Mouse (Mus musculus) 3134 (cell line): ENCODE measurements around the gene Fam20b.

Experiments
- DNase-seq: peaks from one replicate; pipeline ENCODE4 v3.0.0-alpha.2; 2011; ENCODE audit warnings: low spot score; ENCODE audit not compliant: insufficient read length; ENCODE audit errors: extremely low read depth

Fam20b gene

GRCm38 (mm10) chr1:156718950-156719805, at the start of gene Fam20b:
Gene Fam20b, minus strand, starts transcription at chr1:156719086.
- peak; percentile 94 for DNase-seq

DNA sequence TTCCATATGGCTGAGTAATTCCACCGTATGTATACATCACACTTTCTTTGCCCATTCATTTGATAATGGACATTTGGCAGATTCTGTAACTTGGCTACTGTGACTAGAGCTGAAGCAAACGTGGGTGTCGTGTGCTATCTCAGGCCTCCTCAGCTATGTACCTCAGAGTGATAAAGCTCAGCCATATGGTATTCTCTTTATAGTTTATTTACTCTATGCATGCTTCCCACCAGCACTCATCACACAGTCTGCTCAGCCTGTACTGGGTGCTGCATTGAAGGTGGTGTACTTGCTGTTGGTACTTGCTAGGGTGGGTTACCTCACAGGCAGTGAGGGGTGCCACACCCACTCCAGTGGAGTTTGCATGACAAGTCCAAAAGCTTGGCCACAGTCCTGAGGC, 46.4 kb upstream of the Fam20b start:
- no peak for DNase-seq

DNA sequence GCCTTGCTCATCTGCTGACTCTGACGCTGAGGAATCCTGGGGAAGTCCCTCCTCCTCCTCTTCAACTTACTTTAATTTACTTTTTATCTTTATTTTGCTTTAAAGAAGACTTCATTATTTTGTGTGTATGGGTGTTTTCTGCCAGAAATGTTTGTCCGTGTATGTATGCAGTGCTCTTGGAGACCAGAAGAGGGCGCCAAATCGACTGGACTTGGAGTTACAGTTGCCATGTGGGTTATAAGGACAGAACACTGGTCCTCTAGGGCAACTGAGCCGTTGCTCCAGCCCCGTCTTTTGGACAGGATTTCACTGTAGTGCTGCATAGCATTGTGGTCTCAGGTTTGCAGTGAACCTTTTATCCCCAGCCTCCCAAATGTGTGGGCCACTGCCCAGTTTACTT, 45.7 kb upstream of the Fam20b start:
- DNase-seq: no peak

DNA sequence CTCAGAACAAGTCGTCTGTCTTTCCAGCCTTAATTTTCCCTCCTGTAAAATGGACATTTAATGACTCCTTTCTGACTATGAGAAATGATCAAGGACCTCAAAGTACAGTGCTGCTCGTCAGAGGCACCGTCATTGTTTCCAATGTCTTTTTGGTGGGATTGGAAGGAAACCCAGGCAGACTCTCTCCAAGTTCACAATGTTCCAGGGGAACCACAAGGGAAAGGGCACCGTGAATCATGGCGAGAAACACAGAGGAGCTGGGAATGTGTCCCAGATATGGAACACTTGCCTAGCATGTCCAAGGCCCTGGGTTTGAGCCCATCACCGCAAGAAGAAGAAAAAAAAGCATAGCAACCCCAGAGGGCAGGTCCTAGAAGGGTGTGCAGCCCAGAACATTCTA, 44.4 kb upstream of the Fam20b start:
- no peak for DNase-seq

GRCm38 (mm10) chr1:156761430-156761801, 42.5 kb upstream of the Fam20b start:
- DNase-seq: no peak

DNA sequence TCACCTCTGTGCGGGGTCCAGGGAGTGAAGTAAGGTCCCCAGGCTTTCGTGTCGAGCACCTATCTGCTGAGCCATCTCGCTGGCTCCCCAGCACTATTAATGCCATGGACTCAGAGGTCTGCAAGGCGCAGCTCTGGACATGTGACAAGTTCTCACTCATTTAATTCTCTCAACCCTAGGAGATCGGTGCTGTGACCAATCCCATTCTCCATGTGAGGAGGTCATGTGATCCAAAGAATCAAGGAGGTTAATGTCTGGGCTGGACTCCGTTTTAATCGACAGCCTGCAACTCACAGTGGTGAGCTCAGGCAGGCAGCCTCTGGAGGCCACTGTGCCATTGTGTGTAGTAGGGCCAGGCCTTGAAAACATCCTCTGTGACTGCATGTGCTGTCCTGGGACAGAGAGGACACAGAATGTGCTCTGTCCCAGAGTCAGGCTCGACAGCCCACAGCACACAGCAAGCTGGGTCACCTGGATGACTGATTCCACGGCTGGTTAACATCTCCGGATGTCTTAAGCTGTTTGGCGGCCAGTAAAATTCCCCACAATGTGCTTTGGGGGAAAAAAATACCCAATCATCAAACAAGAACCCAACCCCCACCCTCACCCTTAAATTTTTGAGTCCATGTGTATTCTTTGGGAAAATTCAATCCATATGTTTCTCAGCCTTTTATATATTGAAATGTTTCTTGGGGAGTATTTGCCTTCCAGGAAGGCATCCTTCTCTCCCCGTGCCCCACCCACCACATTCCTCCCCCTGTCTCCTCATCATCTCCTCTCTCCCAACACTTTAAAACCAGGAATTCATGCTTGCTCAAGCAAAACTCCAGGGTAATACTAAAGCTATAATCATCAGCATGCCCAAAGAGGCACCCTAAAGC, 41.9 kb upstream of the Fam20b start:
- no peak for DNase-seq

DNA sequence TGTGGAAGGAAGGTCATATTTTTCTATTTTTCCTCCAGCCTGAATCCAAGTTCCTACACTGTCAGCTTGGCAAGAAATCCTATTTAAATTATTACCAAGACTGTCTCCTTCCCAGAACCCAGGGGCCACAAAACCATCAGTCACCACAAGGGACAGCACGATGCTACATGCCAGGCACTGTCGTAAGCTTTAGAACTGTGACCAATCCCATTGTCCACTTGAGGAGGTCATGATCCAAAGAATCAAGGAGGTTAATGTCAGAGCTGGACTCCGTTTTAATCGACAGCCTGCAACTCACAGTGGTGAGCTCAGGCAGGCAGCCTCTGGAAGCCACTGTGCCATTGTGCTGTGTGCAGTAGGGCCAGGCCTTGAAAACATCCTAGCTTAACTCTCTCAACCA, 39.4 kb upstream of the Fam20b start:
- DNase-seq: no peak

DNA sequence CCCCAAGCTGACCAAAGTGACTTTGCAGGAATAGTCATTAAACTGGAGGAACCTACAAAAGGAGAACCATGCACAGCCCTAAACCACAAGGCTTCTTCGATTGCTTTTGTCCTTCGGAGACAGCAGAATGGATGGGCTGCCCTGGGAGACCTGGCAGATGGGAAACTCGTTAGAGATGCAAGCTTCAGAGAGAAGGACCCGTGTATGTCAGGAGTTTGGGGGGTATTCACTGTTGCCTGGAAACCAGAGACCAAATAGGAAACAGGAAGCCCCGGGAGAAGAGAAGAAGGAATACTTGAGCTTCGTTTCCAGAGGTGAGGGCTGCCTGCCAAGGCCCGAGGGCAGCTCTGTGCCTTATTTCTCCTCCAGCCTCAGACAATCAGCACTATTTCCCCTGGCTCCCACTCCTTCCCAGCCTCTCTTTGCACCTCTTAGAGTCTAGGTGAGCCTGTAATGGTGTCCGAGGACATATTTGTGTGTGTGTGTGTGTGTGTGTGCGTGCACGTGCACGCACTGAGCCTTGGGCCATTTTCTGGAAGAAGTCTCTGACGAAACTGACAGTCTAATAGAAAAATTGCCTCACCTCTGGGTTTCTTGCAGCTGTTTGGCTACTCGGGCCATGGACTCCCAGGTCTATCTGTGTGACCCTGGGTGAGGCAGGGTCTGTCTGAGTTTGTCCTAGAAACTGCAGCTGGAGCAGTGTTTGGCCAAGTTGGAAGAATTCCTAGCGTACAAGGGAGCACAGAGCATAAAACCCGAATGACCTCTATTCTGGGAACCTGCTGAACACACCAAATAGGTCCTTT, 35.9 kb upstream of the Fam20b start:
- no peak for DNase-seq

- DNase-seq: no peak
Observed at GRCm38 (mm10) chr1:156752990-156753389, 34.1 kb upstream of the Fam20b start.

DNA sequence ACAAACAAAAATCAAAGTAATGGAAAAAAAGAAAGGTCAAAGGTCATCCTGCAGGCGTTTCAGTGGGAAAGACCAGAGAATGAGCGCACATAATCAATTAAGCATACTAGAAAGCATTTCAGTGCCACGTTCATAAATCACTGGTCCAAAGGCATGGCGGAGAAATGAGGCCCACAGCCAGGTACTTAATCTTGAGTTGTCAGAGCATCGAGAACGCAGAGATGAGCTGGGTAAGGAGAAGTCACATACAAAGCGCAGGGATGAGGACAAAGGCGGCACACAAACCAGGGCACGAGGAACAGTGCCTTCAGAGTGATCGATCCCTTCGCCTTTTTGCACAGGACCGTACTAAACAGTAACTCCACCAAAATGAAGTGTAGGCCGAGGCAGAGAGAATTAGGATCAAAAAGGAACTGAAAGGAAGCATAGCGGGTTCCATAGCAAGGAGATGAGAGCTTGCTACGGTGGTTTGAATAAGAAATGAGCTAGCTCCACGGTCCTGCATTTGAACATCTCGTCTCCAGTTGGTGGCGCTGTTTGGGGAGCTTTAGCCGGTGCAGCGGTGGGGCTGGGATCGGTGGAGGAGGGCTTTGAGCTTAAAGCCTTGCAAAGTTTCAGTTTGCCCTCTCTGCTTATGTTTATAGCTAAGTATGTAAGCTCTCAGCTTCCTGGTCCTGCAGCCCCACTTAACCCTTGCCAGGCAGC, 33.3 kb upstream of the Fam20b start:
- no peak for DNase-seq

DNA sequence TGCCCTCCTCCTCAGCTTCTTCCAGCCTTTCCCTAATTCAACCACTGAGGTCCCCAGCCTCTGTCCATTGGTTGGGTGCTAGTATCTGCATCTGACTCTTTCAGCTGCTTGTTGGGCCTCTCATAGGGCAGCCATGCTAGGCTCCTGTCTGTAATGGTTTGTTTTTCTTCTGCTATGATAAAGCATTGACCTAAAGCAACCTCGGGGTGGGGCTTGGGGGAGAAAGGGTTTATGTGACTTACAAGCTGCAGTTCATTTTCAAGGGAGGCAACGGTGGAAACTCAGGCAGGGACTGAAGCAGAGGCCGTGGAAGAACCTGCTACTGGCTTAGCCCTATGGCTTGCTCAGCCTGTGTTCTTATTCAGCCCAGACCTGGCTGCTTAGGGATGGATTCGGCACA, 31.4 kb upstream of the Fam20b start:
- DNase-seq: no peak

DNA sequence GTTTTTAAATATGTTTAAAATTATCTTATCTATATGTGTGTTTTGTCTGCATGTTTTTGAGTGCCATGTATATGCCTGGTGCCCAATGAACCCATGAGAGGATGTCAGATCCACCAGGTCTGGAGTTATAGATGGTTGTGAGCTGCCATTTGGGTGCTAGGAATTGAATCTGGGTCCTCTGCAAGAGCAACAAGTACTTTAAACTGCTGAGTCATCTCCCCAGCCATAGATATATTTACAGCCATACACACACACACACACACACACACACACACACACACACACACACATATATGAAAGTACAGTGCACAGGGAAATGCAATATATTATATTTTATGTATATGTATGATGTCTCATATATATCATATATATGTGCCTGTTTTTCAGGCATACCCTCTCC, 30.2 kb upstream of the Fam20b start:
- no peak for DNase-seq

DNA sequence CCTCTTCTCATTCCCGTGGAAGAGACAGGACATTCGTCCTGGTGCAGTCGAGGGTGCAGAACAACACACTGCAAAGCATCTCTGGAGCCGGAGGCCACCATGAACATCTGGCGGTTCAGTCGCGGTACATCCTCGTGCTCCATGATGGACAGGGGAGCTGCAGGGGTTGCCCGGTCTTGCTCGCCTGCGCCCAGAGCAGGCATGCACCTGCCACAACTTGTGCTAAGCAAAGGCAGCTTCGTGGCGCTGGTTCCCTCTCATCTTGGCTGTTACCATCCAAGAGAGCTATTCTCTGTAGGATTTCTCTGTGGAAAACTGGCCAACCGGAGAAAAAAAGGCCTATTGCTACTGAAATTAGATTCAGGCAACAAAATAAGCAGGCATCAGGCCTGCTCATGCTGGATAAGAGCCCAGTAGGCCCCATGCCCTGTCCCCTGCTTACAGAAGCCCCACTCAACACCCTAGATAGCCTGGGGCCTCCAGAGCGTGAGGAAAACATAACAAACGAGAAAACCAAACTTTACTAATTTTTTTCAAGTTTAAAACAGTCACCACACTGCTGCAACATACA, 29.6 kb upstream of the Fam20b start:
- no peak for DNase-seq

DNA sequence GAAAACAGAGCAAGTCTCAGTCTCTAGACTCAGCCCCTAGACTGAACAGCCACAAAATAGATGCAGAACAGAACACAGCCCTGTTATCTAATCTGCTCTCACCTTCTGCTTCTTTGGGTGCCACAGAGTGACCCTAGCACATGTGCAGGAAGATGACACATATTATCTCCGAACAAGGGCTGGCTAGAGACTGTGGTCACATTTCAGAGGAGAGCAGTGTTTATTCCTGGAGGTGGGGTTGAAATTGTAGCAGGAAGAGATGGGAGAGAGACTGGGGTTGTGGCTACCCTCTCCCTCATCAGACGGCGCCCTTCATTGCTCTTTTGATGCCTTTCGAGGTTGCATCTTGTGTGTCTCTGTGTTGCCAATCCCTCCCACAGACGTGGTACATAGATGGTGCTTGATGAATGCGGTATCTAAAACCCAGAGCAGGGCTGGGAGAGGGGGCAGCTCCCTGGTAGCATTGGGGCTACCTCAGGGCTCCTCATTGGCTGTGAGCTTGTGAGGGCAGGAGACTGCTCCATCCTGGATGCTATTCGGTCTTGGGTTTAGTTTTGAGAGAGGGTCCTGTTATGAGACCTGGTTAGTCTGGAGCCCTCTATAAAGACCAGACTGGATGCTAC, 26.4 kb upstream of the Fam20b start:
- no peak for DNase-seq

DNA sequence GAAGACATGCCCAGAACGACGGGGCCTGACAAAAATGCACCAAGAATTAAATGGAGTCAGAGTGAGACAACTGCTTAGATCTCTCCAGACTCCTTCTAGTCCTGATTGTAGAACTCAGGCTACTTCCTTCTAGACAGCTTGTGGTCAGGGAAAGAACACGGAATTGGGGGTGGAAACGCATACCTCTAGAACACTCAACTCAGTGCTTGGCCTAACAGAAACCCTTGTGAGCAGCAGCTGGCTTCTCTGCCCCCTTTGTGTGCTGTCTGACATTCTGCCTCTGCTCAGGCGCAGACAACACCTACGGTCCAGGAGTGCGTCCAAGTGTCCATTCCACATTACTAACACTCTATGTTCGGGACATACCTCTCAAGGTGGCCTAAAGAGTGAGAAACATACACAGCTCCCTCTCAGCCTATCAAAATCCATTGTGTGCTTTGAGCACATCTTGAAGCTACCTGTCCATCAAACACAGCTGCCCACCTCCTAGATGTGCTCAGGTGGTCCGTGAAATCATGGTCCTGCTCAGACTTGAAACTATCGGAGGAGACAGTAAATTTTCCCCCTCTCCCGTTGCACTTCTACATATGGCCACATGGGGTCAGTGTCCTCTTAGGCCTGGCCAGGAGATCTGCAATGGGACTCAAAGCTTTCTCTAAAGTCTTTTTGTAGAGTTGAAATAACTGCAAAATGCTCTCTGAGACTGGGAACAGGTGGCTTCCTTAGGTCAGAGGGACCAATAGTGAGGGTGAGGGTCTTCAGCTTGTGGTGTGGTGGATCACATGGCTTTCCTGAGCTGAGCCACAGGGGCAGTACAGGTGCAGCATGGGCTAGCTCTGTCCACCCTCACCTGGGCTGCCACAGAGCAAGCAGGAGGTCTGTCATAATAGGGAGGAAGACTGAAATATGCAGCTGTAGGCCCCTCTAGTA, 22.9 kb upstream of the Fam20b start:
- DNase-seq: no peak

GRCm38 (mm10) chr1:156735788-156736187, 16.9 kb upstream of the Fam20b start:
- no peak for DNase-seq

DNA sequence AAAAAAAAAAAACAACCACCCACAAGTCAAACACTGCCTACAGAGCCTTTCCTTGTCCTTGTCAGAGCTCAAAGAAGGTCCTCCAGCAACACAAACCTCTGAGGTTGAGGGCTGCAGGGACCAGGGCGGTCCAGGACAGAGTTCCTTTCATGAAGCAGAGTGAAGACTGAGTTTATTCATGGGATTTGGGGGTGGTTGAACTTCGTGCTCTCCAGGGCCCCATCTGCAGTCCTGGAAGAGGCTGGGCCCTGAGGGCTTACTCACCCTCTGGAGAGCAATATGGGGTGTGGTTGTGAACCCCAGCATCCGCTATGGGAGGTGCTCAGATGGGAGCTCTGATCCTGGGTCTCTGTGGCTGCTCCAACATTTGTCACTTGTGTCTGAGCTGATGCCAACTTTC, 15.1 kb upstream of the Fam20b start:
- DNase-seq: no peak

GRCm38 (mm10) chr1:156733559-156733958, 14.7 kb upstream of the Fam20b start:
- DNase-seq: no peak

- no peak for DNase-seq
Observed at GRCm38 (mm10) chr1:156732996-156733395, 14.1 kb upstream of the Fam20b start.
